Mouse (Mus musculus) layer of hippocampus, adult 2 months (tissue): Measurements from ENCODE around the gene Cd47. TPM values are rescaled to one million over a fixed set of nuclear protein-coding genes. Genes with fewer than 3 reads are reported as not detected.

Experiments used
- DNase-seq, 2 experiments: peaks; one replicate each; pipeline ENCODE4 v3.0.0; 2022; ENCODE audit warnings: low spot score in 2 of 2
- H3K27ac ChIP-seq: fragments of 200-600 bp; 2 replicates; pipeline ENCODE4 v1.8.1; 2022
- H3K4me3 ChIP-seq: fragments of 200-600 bp; 2 replicates; pipeline ENCODE4 v1.8.1; 2022; ENCODE audit warnings: mild to moderate bottlenecking
- CTCF ChIP-seq: fragments of 200-600 bp; conservative IDR thresholded peaks from 2 replicates; pipeline ENCODE4 v1.8.1; 2022; ENCODE audit warnings: antibody characterized with exemption, mild to moderate bottlenecking, moderate library complexity
- total RNA-seq, 2 experiments: library from RNA; stranded (reverse); gene quantifications; 2 replicates each; pipeline ENCODE4 v1.2.3; 2021

The Cd47 gene
- total RNA-seq, 2 experiments from 2014 or later: 220 to 223 TPM

DNA sequence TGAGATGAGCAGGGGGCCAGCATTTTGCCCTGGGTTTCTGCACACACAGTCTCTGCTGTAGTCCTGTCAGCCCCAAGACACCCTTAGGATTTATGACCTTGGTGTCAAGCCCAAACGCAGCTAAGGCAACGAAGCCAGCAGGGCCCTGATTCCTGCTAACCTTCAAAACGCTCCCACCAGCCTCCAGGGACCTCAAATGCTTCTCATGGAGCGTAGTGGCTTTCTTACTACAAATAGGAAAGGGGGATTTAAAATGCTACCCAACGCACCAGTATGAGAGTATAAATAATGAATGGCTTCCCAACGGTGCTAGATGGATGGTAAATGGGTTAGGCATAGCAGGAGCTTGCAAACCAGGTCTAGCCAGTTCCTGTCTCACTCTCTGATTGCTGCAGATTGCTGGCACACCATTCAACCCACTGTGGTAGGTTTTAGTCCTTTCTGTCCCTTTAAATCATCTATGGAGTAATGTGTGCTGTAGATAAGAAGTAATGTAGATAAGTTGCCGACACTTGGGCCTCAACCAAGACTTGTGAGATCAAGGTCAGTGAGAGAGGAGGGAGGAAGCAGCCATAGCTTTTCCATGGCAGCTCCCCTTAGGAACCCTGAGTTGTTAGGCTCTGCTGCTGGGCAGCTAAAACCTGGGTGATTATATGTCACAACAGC, 164.1 kb downstream of the Cd47 start:
- DNase-seq: no peak
- TF ChIP-seq CTCF: no peak

More for the DNA sequence above, 164.1 kb downstream of the Cd47 start:
- Histone ChIP-seq H3K27ac (no peak overlapping the region), H3K4me3 (no peak overlapping the region)

Other genes with a start within 250 kb of the Cd47 start
- 10 to 100 TPM; 53.7 to 53.8 TPM for gene Ift57, start 101.3 kb upstream of the Cd47 start, total RNA-seq